Mouse (Mus musculus): Measurements from ENCODE around the gene Mdm4.

DNA sequence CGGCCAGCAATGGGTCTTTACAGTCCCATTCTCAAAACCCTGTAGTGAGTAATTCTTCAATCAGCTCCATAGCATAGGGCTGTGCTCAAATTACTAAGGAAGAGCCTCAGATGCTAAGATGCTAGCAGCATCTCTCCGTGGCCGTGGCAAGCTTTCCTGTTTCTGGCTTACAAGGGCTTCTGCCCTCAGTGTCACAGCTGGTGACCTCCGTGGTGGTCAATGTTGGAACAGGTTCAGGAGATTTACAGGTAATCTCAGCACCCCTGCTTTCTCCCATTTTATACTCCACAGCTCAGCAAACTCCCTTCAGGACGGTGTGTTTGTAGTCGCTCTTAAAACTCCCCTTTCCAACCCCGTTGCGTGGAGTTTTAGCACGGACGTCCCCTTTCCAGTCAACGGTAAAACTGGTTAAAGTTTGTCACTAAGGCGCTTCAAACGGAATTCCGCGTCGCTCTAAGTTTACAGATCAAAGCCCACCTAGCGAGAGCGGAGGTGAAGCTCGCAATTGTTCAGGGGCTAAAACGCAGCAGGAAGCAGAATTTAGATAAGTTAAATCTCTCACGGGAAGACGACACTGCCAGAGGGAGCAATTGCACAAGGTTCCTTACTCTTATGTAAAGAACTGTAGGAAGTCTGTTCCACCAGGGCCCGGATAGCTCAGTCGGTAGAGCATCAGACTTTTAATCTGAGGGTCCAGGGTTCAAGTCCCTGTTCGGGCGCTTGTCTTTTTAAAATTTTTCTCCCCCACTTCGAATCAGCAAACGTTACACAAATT, 3.1 kb upstream of the Mdm4 start:
- TF ChIP-seq POLR2A (IDR thresholded peaks at IDR 0.05; ENCODE audit: control insufficient read depth, low read depth, low read length): no peak
- TF ChIP-seq CTCF (IDR thresholded peaks at IDR 0.05; ENCODE audit: control insufficient read depth, insufficient read depth, insufficient replicate concordance, low read depth, low read length): no peak
